Comparison of ENCODE assay signal across 30 mouse cellular contexts in the genomic region with DNA sequence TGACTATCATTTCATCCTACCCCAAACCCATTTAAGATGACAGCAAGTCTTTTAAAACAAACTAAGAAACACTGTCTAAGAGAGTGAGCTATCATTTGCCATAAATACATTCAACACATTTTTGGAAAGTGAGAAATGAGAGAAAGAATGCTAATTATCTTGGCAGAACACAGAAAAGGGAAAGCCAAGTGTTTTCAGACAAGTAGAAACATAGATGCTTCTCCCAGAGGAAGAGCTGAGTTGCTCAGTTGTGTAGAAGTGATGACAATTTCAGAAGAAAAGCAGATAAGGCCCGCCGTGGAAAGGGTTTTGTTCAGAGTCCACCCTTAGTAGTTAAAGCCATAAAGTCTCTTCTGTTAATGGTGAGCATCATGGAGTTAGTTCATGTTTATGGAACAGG.
DNase-seq lines count a peak whose midpoint lies in the region; ATAC-seq and TF ChIP-seq lines count a peak whose summit lies in the region.
"Had no signal": no experiment of that assay in that cellular context is flagged by ENCODE, and none has a peak within 500 bp of the region (broad histone marks: within the 10 kb centered on the region; RNA-seq: fewer than 3 reads in every experiment).

No protein-coding gene starts in this region.

- no peaks in the 10 kb centered on the region for H3K36me3 ChIP-seq in lung, embryonic 14.5 days (ENCODE audit: insufficient read depth)
- H3K36me3 ChIP-seq in midbrain, embryonic 11.5 days (ENCODE audit: control insufficient read depth, insufficient read depth, low read length): no peaks in the 10 kb centered on the region
- H3K36me3 ChIP-seq: embryonic facial prominence, embryonic 15.5 days; forebrain, embryonic 15.5 days; heart, embryonic 12.5 days; hindbrain, embryonic 10.5 days; hindbrain, embryonic 15.5 days; kidney, embryonic 15.5 days; limb, embryonic 15.5 days; liver, embryonic 13.5 days; midbrain, embryonic 13.5 days; neural tube, embryonic 13.5 days had no signal

- 49% methylated on average over 2 of the region's 2 CpGs for WGBS in lung, embryonic 14.5 days
- 91% methylated on average over 2 of the region's 2 CpGs for WGBS in midbrain, embryonic 11.5 days

- no peak overlapping the region for H3K4me2 ChIP-seq in lung, embryonic 14.5 days
- no peak overlapping the region for H3K4me2 ChIP-seq in midbrain, embryonic 11.5 days
- H3K4me2 ChIP-seq: embryonic facial prominence, embryonic 15.5 days; forebrain, embryonic 15.5 days; heart, embryonic 12.5 days; hindbrain, embryonic 15.5 days; kidney, embryonic 15.5 days; limb, embryonic 15.5 days; liver, embryonic 13.5 days; midbrain, embryonic 13.5 days; neural tube, embryonic 13.5 days had no signal

- no peak overlapping the region for H3K4me3 ChIP-seq in lung, embryonic 14.5 days (ENCODE audit: low read depth, low read length)
- no peak overlapping the region for H3K4me3 ChIP-seq in midbrain, embryonic 11.5 days (ENCODE audit: low read depth, low read length)
- H3K4me3 ChIP-seq: embryonic facial prominence, embryonic 15.5 days; forebrain, embryonic 15.5 days; heart, embryonic 12.5 days; hindbrain, embryonic 10.5 days; hindbrain, embryonic 15.5 days; kidney, embryonic 15.5 days; layer of hippocampus, adult 2 months; limb, embryonic 15.5 days; liver, embryonic 13.5 days; megakaryocyte, embryonic 14.5 days; midbrain, embryonic 13.5 days; neural tube, embryonic 13.5 days had no signal

- peak; percentile 97 for ATAC-seq in frontal cortex, adult (ENCODE audit: low TSS enrichment)
- no peak for ATAC-seq in lung, embryonic 14.5 days (ENCODE audit: insufficient read depth)
- ATAC-seq in midbrain, embryonic 11.5 days (ENCODE audit: low FRiP score): no peak
- ATAC-seq: forebrain, embryonic 15.5 days; inflammation-experienced regulatory T-cells, adult 6 months; midbrain, embryonic 13.5 days had no signal

- no peak overlapping the region for H3K27ac ChIP-seq in lung, embryonic 14.5 days (ENCODE audit: low read depth)
- no peak overlapping the region for H3K27ac ChIP-seq in midbrain, embryonic 11.5 days (ENCODE audit: low read depth, low read length)
- H3K27ac ChIP-seq: embryonic facial prominence, embryonic 15.5 days; forebrain, embryonic 15.5 days; hindbrain, embryonic 10.5 days; hindbrain, embryonic 15.5 days; kidney, embryonic 15.5 days; layer of hippocampus, adult 2 months; limb, embryonic 15.5 days; liver, embryonic 13.5 days; midbrain, embryonic 13.5 days; neural tube, embryonic 13.5 days; stomach, postnatal 0 days had no signal

- no peak for TF ChIP-seq CTCF in lung, embryonic 14.5 days (IDR thresholded peaks at IDR 0.05; ENCODE audit: low read depth)

- H3K9me3 ChIP-seq in lung, embryonic 14.5 days (ENCODE audit: low read depth, low read length): no peaks in the 10 kb centered on the region
- H3K9me3 ChIP-seq in midbrain, embryonic 11.5 days (ENCODE audit: control insufficient read depth, low read length): no peaks in the 10 kb centered on the region
- H3K9me3 ChIP-seq: embryonic facial prominence, embryonic 15.5 days; forebrain, embryonic 15.5 days; heart, embryonic 12.5 days; hindbrain, embryonic 10.5 days; hindbrain, embryonic 15.5 days; kidney, embryonic 15.5 days; limb, embryonic 15.5 days; liver, embryonic 13.5 days; megakaryocyte, embryonic 14.5 days; midbrain, embryonic 13.5 days; neural tube, embryonic 13.5 days had no signal

- H3K4me1 ChIP-seq in lung, embryonic 14.5 days (ENCODE audit: insufficient read depth): no peaks in the 10 kb centered on the region
- H3K4me1 ChIP-seq in midbrain, embryonic 11.5 days (ENCODE audit: control insufficient read depth, insufficient read depth, low read length): no peaks in the 10 kb centered on the region
- H3K4me1 ChIP-seq: embryonic facial prominence, embryonic 15.5 days; forebrain, embryonic 15.5 days; hindbrain, embryonic 10.5 days; hindbrain, embryonic 15.5 days; limb, embryonic 15.5 days; liver, embryonic 13.5 days; megakaryocyte, embryonic 14.5 days; midbrain, embryonic 13.5 days; neural tube, embryonic 13.5 days had no signal

- H3K27me3 ChIP-seq in lung, embryonic 14.5 days (ENCODE audit: insufficient read depth, low read length): no peaks in the 10 kb centered on the region
- no peaks in the 10 kb centered on the region for H3K27me3 ChIP-seq in midbrain, embryonic 11.5 days (ENCODE audit: control insufficient read depth, insufficient read depth, low read length)
- H3K27me3 ChIP-seq: embryonic facial prominence, embryonic 15.5 days; forebrain, embryonic 15.5 days; heart, embryonic 12.5 days; hindbrain, embryonic 15.5 days; kidney, embryonic 15.5 days; limb, embryonic 15.5 days; liver, embryonic 13.5 days; megakaryocyte, embryonic 14.5 days; midbrain, embryonic 13.5 days; neural tube, embryonic 13.5 days had no signal

- DNase-seq in frontal cortex, postnatal 10 days (ENCODE audit: low spot score in 2 of 2): no peak
- DNase-seq in lung, embryonic 14.5 days: peak; percentile 50
- no peak for DNase-seq in lung, adult 18-20 months
- peak; percentile 6 for DNase-seq in Muller cell, postnatal 12 days (ENCODE audit: inconsistent ontology term)
- DNase-seq in brain, embryonic 18.5 days (ENCODE audit: low read depth, low spot score): peak; percentile 22
- no peak for DNase-seq in midbrain, embryonic 11.5 days (ENCODE audit: low spot score, missing footprints)
- DNase-seq: adrenal gland, postnatal 14 days; cerebellum, adult 2 months; cerebellum, postnatal 14 days; gastrocnemius, postnatal 10 days; kidney, adult 11 months; kidney, postnatal 36 days; liver, embryonic 13.5 days; right cerebral cortex, postnatal 4 days; thymus, adult 2 months; thymus, postnatal 36 days had no signal

- no peak overlapping the region for H3K9ac ChIP-seq in lung, embryonic 14.5 days
- no peak overlapping the region for H3K9ac ChIP-seq in midbrain, embryonic 11.5 days (ENCODE audit: low read length)
- H3K9ac ChIP-seq: embryonic facial prominence, embryonic 15.5 days; forebrain, embryonic 15.5 days; heart, embryonic 12.5 days; hindbrain, embryonic 15.5 days; kidney, embryonic 15.5 days; limb, embryonic 15.5 days; liver, embryonic 13.5 days; midbrain, embryonic 13.5 days; neural tube, embryonic 13.5 days had no signal

Comparison
In these comparisons a context has a peak if more than half of its experiments do, and no peak if none do; other contexts are left out.
1. DNase-seq: peak in lung, embryonic 14.5 days (single experiment), Muller cell, postnatal 12 days (single experiment) and brain, embryonic 18.5 days (single experiment); none in frontal cortex, postnatal 10 days (0 of 2), lung, adult 18-20 months (0 of 2) and midbrain, embryonic 11.5 days (single experiment).